Comparison of ENCODE assay signal across 9 mouse cellular contexts in genomic region chr11:84827492-84827891, GRCm38 (mm10). TPM values are rescaled to one million over a fixed set of nuclear protein-coding genes. Genes with fewer than 3 reads are reported as not detected.
DNase-seq lines count a peak whose midpoint lies in the region; ATAC-seq and TF ChIP-seq lines count a peak whose summit lies in the region.
"Had no signal": no experiment of that assay in that cellular context is flagged by ENCODE, and none has a peak within 500 bp of the region (broad histone marks: within the 10 kb centered on the region; RNA-seq: fewer than 3 reads in every experiment).

No protein-coding gene starts in this region.

- TF ChIP-seq CTCF in hindbrain, postnatal 0 days (IDR thresholded peaks at IDR 0.05; ENCODE audit: low read depth), result no peak

- no peak overlapping the region for H3K4me3 ChIP-seq in hindbrain, postnatal 0 days (ENCODE audit: low read length)
- no peak overlapping the region for H3K4me3 ChIP-seq in hindbrain, embryonic 11.5 days (ENCODE audit: low read depth, low read length)
- peak overlapping the region; percentile 88; the same call in 1 of the 2 replicates for H3K4me3 ChIP-seq in embryonic facial prominence, embryonic 10.5 days
- peak overlapping the region; percentile 96 for H3K4me3 ChIP-seq in liver, embryonic 11.5 days (ENCODE audit: low read depth, low read length)

- H3K27ac ChIP-seq in hindbrain, postnatal 0 days, result no peak overlapping the region
- H3K27ac ChIP-seq in hindbrain, embryonic 11.5 days (ENCODE audit: low read depth, low read length), result no peak overlapping the region
- H3K27ac ChIP-seq in embryonic facial prominence, embryonic 10.5 days (replicated peaks), result no peak overlapping the region
- H3K27ac ChIP-seq in liver, embryonic 11.5 days (ENCODE audit: low read depth, low read length), result peak overlapping the region; percentile 8; the same call in 1 of the 2 replicates

- H3K27me3 ChIP-seq in hindbrain, postnatal 0 days (ENCODE audit: insufficient read depth, low read length), result no peaks in the 10 kb centered on the region
- H3K27me3 ChIP-seq in hindbrain, embryonic 11.5 days (ENCODE audit: control insufficient read depth, insufficient read depth, low read length), result no peaks in the 10 kb centered on the region
- H3K27me3 ChIP-seq in embryonic facial prominence, embryonic 10.5 days (replicated peaks; ENCODE audit: low read depth, poor library complexity, severe bottlenecking), result no peaks in the 10 kb centered on the region
- no peaks in the 10 kb centered on the region for H3K27me3 ChIP-seq in liver, embryonic 11.5 days (replicated peaks; ENCODE audit: control insufficient read depth, insufficient read depth, low read length)

- H3K4me1 ChIP-seq in hindbrain, postnatal 0 days (ENCODE audit: insufficient read depth, low read length), result peaks cover 3% of the 10 kb centered on the region; the same call in 1 of the 2 replicates
- 0 out of 2 replicates have a peak, but pooled peaks cover 3% of the 10 kb centered on the region for H3K4me1 ChIP-seq in hindbrain, embryonic 11.5 days (replicated peaks; ENCODE audit: control insufficient read depth, insufficient read depth, low read length)
- H3K4me1 ChIP-seq in embryonic facial prominence, embryonic 10.5 days, result peaks cover 20% of the 10 kb centered on the region
- peaks cover 40% of the 10 kb centered on the region for H3K4me1 ChIP-seq in liver, embryonic 11.5 days (replicated peaks; ENCODE audit: control insufficient read depth, insufficient read depth, low read length)

- H3K36me3 ChIP-seq in hindbrain, postnatal 0 days (ENCODE audit: insufficient read depth, low read length), result no peaks in the 10 kb centered on the region; the same call in 1 of the 2 replicates
- H3K36me3 ChIP-seq in hindbrain, embryonic 11.5 days (ENCODE audit: control insufficient read depth, insufficient read depth, low read length), result no peaks in the 10 kb centered on the region
- peaks cover 35% of the 10 kb centered on the region for H3K36me3 ChIP-seq in embryonic facial prominence, embryonic 10.5 days (replicated peaks)
- H3K36me3 ChIP-seq in liver, embryonic 11.5 days (ENCODE audit: control insufficient read depth, insufficient read depth, low read length), result peaks cover 21% of the 10 kb centered on the region

- no peak for ATAC-seq in hindbrain, postnatal 0 days
- no peak for ATAC-seq in hindbrain, embryonic 11.5 days (ENCODE audit: low FRiP score)
- no peak for ATAC-seq in liver, embryonic 11.5 days (replicated peaks; ENCODE audit: low FRiP score)

- 0 out of 2 replicates have a peak overlapping the region, but pooled peaks have one; percentile 8 for H3K4me2 ChIP-seq in hindbrain, postnatal 0 days (ENCODE audit: low read depth, low read length)
- H3K4me2 ChIP-seq in hindbrain, embryonic 11.5 days (replicated peaks; ENCODE audit: low read depth, low read length), result no peak overlapping the region
- peak overlapping the region; percentile 86 for H3K4me2 ChIP-seq in liver, embryonic 11.5 days

- DNase-seq in cerebellum, adult 11 months, result peak; percentile 10
- DNase-seq in cerebellum, adult 8-10 months, result no peak
- no peak for DNase-seq in hindbrain, postnatal 0 days (ENCODE audit: low spot score)
- no peak for DNase-seq in hindbrain, embryonic 11.5 days (ENCODE audit: low spot score)
- DNase-seq in embryonic facial prominence, embryonic 10.5 days (ENCODE audit: low spot score), result no peak
- DNase-seq in liver, embryonic 11.5 days (ENCODE audit: low spot score), result no peak
- no peak for DNase-seq in ovary, postnatal 14 days (ENCODE audit: low spot score)
- DNase-seq in frontal cortex, postnatal 14 days (ENCODE audit: low spot score in 2 of 2), result no peak
- DNase-seq: adrenal gland, postnatal 25 days had no signal

- no peaks in the 10 kb centered on the region for H3K9me3 ChIP-seq in hindbrain, postnatal 0 days (ENCODE audit: low read length)
- H3K9me3 ChIP-seq in hindbrain, embryonic 11.5 days (ENCODE audit: control insufficient read depth, low read length), result no peaks in the 10 kb centered on the region
- H3K9me3 ChIP-seq in embryonic facial prominence, embryonic 10.5 days, result no peaks in the 10 kb centered on the region
- no peaks in the 10 kb centered on the region for H3K9me3 ChIP-seq in liver, embryonic 11.5 days (ENCODE audit: control insufficient read depth, low read length)

- H3K9ac ChIP-seq in hindbrain, postnatal 0 days (replicated peaks; ENCODE audit: low read length), result no peak overlapping the region
- H3K9ac ChIP-seq in hindbrain, embryonic 11.5 days (ENCODE audit: low read depth, low read length), result no peak overlapping the region
- H3K9ac ChIP-seq in liver, embryonic 11.5 days (ENCODE audit: low read depth, low read length), result peak overlapping the region; percentile 95

RNA-seq across cellular contexts. Expression of gene Dhrs11, which starts 1.3 kb away (rescaled TPM):
- total RNA-seq in hindbrain, postnatal 0 days (2014; rRNA removed), result 12.4 and 14.3 TPM in 2 replicates
- polyA plus RNA-seq in hindbrain, postnatal 0 days (2015; fragmentation: Nextera tagmentation; extraction: Ambion mirVana), result 13.8 and 16.4 TPM in 2 replicates
- 12.4 and 15.2 TPM in 2 replicates for polyA plus RNA-seq in hindbrain, embryonic 11.5 days (2014; fragmentation: Nextera tagmentation; extraction: Ambion mirVana)
- 10.4 and 11.8 TPM in 2 replicates for polyA plus RNA-seq in embryonic facial prominence, embryonic 10.5 days (2016; fragmentation: Nextera tagmentation; extraction: Ambion mirVana)
- 115 and 119 TPM in 2 replicates for polyA plus RNA-seq in liver, embryonic 11.5 days (2014; fragmentation: Nextera tagmentation; extraction: Ambion mirVana)

RNA-seq across cellular contexts. Expression of gene Mrm1, which starts 8.2 kb away (rescaled TPM):
- 15.0 and 23.0 TPM in 2 replicates for total RNA-seq in hindbrain, postnatal 0 days (2014; rRNA removed)
- 17.1 and 20.9 TPM in 2 replicates for polyA plus RNA-seq in hindbrain, postnatal 0 days (2015; fragmentation: Nextera tagmentation; extraction: Ambion mirVana)
- polyA plus RNA-seq in hindbrain, embryonic 11.5 days (2014; fragmentation: Nextera tagmentation; extraction: Ambion mirVana), result 11.2 and 13.3 TPM in 2 replicates
- polyA plus RNA-seq in embryonic facial prominence, embryonic 10.5 days (2016; fragmentation: Nextera tagmentation; extraction: Ambion mirVana), result 10.0 and 12.0 TPM in 2 replicates
- polyA plus RNA-seq in liver, embryonic 11.5 days (2014; fragmentation: Nextera tagmentation; extraction: Ambion mirVana), result 19.4 and 20.5 TPM in 2 replicates

RNA-seq across cellular contexts. Expression of gene Ggnbp2, which starts 43.1 kb away (rescaled TPM):
- total RNA-seq in hindbrain, postnatal 0 days (2014; rRNA removed), result 33.3 and 41.6 TPM in 2 replicates
- 63.5 and 65.2 TPM in 2 replicates for polyA plus RNA-seq in hindbrain, postnatal 0 days (2015; fragmentation: Nextera tagmentation; extraction: Ambion mirVana)
- 77.1 and 77.3 TPM in 2 replicates for polyA plus RNA-seq in hindbrain, embryonic 11.5 days (2014; fragmentation: Nextera tagmentation; extraction: Ambion mirVana)
- 52.0 and 53.9 TPM in 2 replicates for polyA plus RNA-seq in embryonic facial prominence, embryonic 10.5 days (2016; fragmentation: Nextera tagmentation; extraction: Ambion mirVana)
- polyA plus RNA-seq in liver, embryonic 11.5 days (2014; fragmentation: Nextera tagmentation; extraction: Ambion mirVana), result 78.0 and 80.2 TPM in 2 replicates

RNA-seq across cellular contexts. Expression of gene Myo19, which starts 52.5 kb away (rescaled TPM):
- 8.6 and 13.0 TPM in 2 replicates for total RNA-seq in hindbrain, postnatal 0 days (2014; rRNA removed)
- 4.7 and 4.9 TPM in 2 replicates for polyA plus RNA-seq in hindbrain, postnatal 0 days (2015; fragmentation: Nextera tagmentation; extraction: Ambion mirVana)
- 7.2 and 7.7 TPM in 2 replicates for polyA plus RNA-seq in hindbrain, embryonic 11.5 days (2014; fragmentation: Nextera tagmentation; extraction: Ambion mirVana)
- polyA plus RNA-seq in embryonic facial prominence, embryonic 10.5 days (2016; fragmentation: Nextera tagmentation; extraction: Ambion mirVana), result 11.9 and 15.3 TPM in 2 replicates
- polyA plus RNA-seq in liver, embryonic 11.5 days (2014; fragmentation: Nextera tagmentation; extraction: Ambion mirVana), result 10.3 and 12.4 TPM in 2 replicates

RNA-seq across cellular contexts. Expression of gene Pigw, which starts 52.6 kb away (rescaled TPM):
- total RNA-seq in hindbrain, postnatal 0 days (2014; rRNA removed), result 1.9 and 3.6 TPM in 2 replicates
- 1.5 and 1.6 TPM in 2 replicates for polyA plus RNA-seq in hindbrain, postnatal 0 days (2015; fragmentation: Nextera tagmentation; extraction: Ambion mirVana)
- 3.8 and 4.0 TPM in 2 replicates for polyA plus RNA-seq in hindbrain, embryonic 11.5 days (2014; fragmentation: Nextera tagmentation; extraction: Ambion mirVana)
- polyA plus RNA-seq in embryonic facial prominence, embryonic 10.5 days (2016; fragmentation: Nextera tagmentation; extraction: Ambion mirVana), result 2.5 and 2.8 TPM in 2 replicates
- 4.4 and 5.0 TPM in 2 replicates for polyA plus RNA-seq in liver, embryonic 11.5 days (2014; fragmentation: Nextera tagmentation; extraction: Ambion mirVana)

Comparison
In these comparisons a context has a peak if more than half of its experiments do, and no peak if none do; other contexts are left out.
1. H3K4me3 ChIP-seq: peak in embryonic facial prominence, embryonic 10.5 days (single experiment) and liver, embryonic 11.5 days (single experiment); none in hindbrain, postnatal 0 days (single experiment) and hindbrain, embryonic 11.5 days (single experiment).